Mouse (Mus musculus): ENCODE data around the gene 1600002K03Rik.

1600002K03Rik gene

GRCm38 (mm10) chr10:80168038-80168661, 4.6 kb upstream of the 1600002K03Rik start:
- peak; percentile 93 for DNase-seq (ENCODE audit: low spot score)

GRCm38 (mm10) chr10:80169070-80169469, 3.7 kb upstream of the 1600002K03Rik start:
- DNase-seq (ENCODE audit: low spot score): no peak

- no peak for DNase-seq (ENCODE audit: low spot score)
Measured at GRCm38 (mm10) chr10:80169651-80170050, 3.1 kb upstream of the 1600002K03Rik start.

- DNase-seq (ENCODE audit: low spot score): no peak
Measured at GRCm38 (mm10) chr10:80170052-80170451, 2.7 kb upstream of the 1600002K03Rik start.

GRCm38 (mm10) chr10:80170601-80171021, 2.1 kb upstream of the 1600002K03Rik start:
- no peak for DNase-seq (ENCODE audit: low spot score)

GRCm38 (mm10) chr10:80171252-80171651, 1.5 kb upstream of the 1600002K03Rik start:
- no peak for DNase-seq (ENCODE audit: low spot score)

GRCm38 (mm10) chr10:80171760-80172526, 801 bp upstream of the 1600002K03Rik start:
- DNase-seq (ENCODE audit: low spot score): no peak

GRCm38 (mm10) chr10:80173358-80173757, 614 bp downstream of the 1600002K03Rik start:
- DNase-seq (ENCODE audit: low spot score): no peak

- DNase-seq (ENCODE audit: low spot score): no peak
Measured at GRCm38 (mm10) chr10:80173955-80174640, 1.4 kb downstream of the 1600002K03Rik start.

- DNase-seq (ENCODE audit: low spot score): no peak
Measured at GRCm38 (mm10) chr10:80174705-80175104, 2.0 kb downstream of the 1600002K03Rik start.

- no peak for DNase-seq (ENCODE audit: low spot score)
Measured at GRCm38 (mm10) chr10:80175536-80176269, 3.0 kb downstream of the 1600002K03Rik start.

GRCm38 (mm10) chr10:80176270-80176834, 3.6 kb downstream of the 1600002K03Rik start:
- DNase-seq (ENCODE audit: low spot score): no peak

- no peak for DNase-seq (ENCODE audit: low spot score)
Measured at GRCm38 (mm10) chr10:80177441-80178279, 4.9 kb downstream of the 1600002K03Rik start.

GRCm38 (mm10) chr10:80179068-80180051, 6.6 kb downstream of the 1600002K03Rik start, which contains the start of gene Efna2:
Gene Efna2, plus strand, starts transcription at chr10:80179482.
- no peak for DNase-seq (ENCODE audit: low spot score)

GRCm38 (mm10) chr10:80180288-80180687, 7.5 kb downstream of the 1600002K03Rik start:
- no peak for DNase-seq (ENCODE audit: low spot score)

GRCm38 (mm10) chr10:80180823-80181222, 8.1 kb downstream of the 1600002K03Rik start:
- no peak for DNase-seq (ENCODE audit: low spot score)

GRCm38 (mm10) chr10:80182547-80182946, 9.8 kb downstream of the 1600002K03Rik start:
- DNase-seq (ENCODE audit: low spot score): no peak

GRCm38 (mm10) chr10:80186649-80187048, 13.9 kb downstream of the 1600002K03Rik start:
- DNase-seq (ENCODE audit: low spot score): no peak

- no peak for DNase-seq (ENCODE audit: low spot score)
Measured at GRCm38 (mm10) chr10:80187739-80188138, 15.0 kb downstream of the 1600002K03Rik start.
